Mouse (Mus musculus) midbrain, embryonic 13.5 days (tissue): Measurements from ENCODE around the gene Slc11a1. TPM values are rescaled to one million over a fixed set of nuclear protein-coding genes. Genes with fewer than 3 reads are reported as not detected.

Source experiments
- ATAC-seq: fragments of 200-750 bp; cut with Nextera tagmentation; 2 replicates; pipeline ENCODE4 v1.8.0; 2017; ENCODE audit warnings: mild to moderate bottlenecking, moderate TSS enrichment, moderate library complexity
- H3K27ac ChIP-seq: fragments of 300-500 bp; sonication (generic); 2 replicates; pipeline ENCODE4 v1.5.1; 2015; ENCODE audit warnings: inconsistent platforms, mild to moderate bottlenecking, moderate library complexity
- H3K27me3 ChIP-seq: fragments of 300-500 bp; sonication (generic); 2 replicates; pipeline ENCODE4 v1.6.1; 2015; ENCODE audit warnings: mild to moderate bottlenecking, inconsistent platforms
- H3K36me3 ChIP-seq: fragments of 300-500 bp; sonication (generic); 2 replicates; pipeline ENCODE4 v1.6.1; 2015; ENCODE audit warnings: mild to moderate bottlenecking, inconsistent platforms
- H3K4me1 ChIP-seq: fragments of 300-500 bp; sonication (generic); replicated peaks from 2 replicates; pipeline ENCODE4 v1.6.1; 2015; ENCODE audit warnings: inconsistent platforms
- H3K4me2 ChIP-seq: fragments of 300-500 bp; sonication (generic); replicated peaks from 2 replicates; pipeline ENCODE4 v1.6.1; 2015; ENCODE audit warnings: moderate library complexity, mild to moderate bottlenecking, inconsistent platforms
- H3K4me3 ChIP-seq: fragments of 300-500 bp; sonication (generic); replicated peaks from 2 replicates; pipeline ENCODE4 v1.5.1; 2015; ENCODE audit warnings: mild to moderate bottlenecking, inconsistent platforms
- H3K9ac ChIP-seq: fragments of 300-500 bp; sonication (generic); replicated peaks from 2 replicates; pipeline ENCODE4 v1.6.1; 2015; ENCODE audit warnings: mild to moderate bottlenecking, inconsistent platforms
- H3K9me3 ChIP-seq: fragments of 300-500 bp; sonication (generic); 2 replicates; pipeline ENCODE4 v1.6.1; 2016; ENCODE audit warnings: mild to moderate bottlenecking, inconsistent platforms
- WGBS: fragments of 180-500 bp; shearing (Covaris S2); methylation state at CpG from one replicate; pipeline ENCODE4 v1.1.7; 2015; 5-methylcytosine and 5-hydroxymethylcytosine counted together
- polyA plus RNA-seq: library from polyadenylated mRNA; unstranded; fragments of >200 nt; fragmentation: Nextera tagmentation; extraction: Ambion mirVana; gene quantifications from 2 replicates; pipeline ENCODE4 v1.2.1, GENCODE M21; 2015

Slc11a1 gene
- polyA plus RNA-seq, 1 experiment from 2014 or later = 2.9 TPM

DNA sequence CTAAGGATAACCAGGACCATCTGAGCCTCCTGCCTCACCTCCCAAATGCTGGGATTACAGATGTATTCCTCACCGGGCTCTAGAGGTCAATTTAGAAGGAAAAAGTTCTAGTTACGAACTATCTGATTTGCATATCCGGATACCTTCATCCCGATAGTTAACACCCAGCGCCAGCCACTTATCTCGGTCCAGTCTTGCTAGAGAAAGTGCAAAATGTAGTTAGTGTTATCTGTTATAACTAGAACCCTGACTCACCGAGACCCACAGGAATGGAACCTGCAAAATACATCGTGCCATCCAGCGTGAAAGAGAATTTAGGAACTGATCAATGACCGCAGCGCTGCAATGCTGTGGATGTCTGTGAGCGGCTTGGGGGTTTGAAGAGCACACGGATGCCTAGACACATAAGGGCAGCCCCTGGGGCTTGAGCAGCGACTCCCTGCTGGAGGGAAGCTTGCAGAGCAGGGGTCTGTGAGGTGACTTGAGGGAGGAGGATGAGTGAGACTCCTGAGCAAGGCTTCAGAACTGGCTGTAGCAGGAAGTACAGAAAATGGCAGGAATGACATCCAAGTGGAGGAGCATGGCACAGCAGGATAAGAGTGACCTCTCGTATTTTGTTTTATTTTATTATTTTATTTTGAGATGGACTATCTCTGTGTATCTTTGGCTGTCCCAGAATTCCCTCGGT is 26.2 kb downstream of the Slc11a1 start:
- 60% methylated on average over 16 of the region's 16 CpGs for WGBS
- no peaks in the 10 kb centered on the region for H3K9me3 ChIP-seq
- H3K4me1 ChIP-seq = peaks cover 13% of the 10 kb centered on the region
- H3K36me3 ChIP-seq = no peaks in the 10 kb centered on the region
- H3K27me3 ChIP-seq = no peaks in the 10 kb centered on the region
- ATAC-seq = no peak
- no peak overlapping the region for H3K4me3 ChIP-seq
- H3K27ac ChIP-seq = no peak overlapping the region
- no peak overlapping the region for H3K9ac ChIP-seq
- H3K4me2 ChIP-seq = no peak overlapping the region

DNA sequence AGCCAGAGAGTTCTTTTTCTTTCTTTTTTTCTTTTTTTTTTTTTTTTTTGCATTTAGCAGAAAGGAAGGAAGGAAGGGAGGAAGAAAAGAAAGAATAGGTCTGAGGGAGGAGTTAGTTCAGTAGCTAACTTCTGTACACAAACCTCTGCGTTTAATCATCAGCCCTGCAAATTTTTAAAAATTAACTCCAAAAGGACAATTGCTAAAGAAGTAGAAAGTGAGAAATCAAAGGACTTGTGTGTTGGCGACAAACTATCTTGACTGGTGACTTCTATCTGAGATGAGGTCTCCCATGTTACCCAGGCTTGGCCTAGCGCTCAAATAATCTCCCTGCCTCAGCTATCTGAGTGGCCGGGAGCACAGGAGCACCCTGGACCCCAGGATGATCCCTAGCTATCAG is 29.2 kb downstream of the Slc11a1 start:
- H3K36me3 ChIP-seq = no peaks in the 10 kb centered on the region

DNA sequence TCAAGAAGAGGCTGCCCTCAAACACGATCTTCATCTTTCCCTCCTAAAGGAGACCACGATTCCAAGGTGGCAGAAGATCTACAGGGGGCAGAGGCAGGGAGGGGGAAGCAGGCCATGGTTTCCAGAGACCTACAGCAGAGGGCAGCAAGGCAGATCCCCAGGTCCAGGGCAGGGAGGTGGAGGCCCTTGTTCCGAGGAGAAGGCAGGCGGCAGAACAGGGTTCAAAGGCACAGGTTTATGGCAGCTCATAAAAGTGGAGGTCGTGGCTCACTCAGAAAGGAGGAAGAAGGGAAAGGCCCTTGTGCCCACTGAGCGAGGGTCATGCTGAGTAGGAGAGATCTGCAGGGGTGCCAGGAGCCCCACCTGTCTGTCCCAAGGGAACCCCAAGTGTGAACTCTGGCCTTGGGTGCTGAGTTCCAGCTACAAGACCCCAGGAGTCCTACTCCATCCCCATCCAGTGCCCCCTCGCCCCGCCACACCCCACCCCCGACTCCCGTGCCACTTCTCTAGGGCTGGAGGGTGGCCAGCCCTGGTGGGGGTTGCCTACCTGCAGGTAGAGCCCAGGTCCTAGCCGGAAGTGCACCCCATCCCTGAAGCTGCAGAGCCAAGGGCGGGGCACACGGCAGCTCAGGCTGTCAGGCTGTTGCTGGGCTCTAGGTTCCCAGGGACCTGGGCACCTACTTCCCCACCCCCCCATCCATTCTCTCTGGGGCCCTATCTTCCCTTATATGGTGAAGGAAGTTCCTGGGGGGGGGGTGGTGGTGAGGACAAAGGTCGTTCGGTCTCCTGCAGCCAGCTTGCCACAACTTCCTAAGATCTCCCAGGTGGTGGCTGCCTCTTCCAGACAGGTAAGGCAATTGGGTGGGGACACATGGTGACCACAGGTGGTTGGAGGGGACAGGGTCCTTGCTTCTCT is 33.9 kb downstream of the Slc11a1 start, which contains the start of gene Vil1:
TSS of gene Vil1 (plus strand) at position 788 of the 916 bp plus-strand sequence.
- Histone ChIP-seq H3K9ac (no peak within 1 kb of the TSS), H3K27me3 (no peaks in the 10 kb centered on the region), H3K4me2 (no peak within 1 kb of the TSS), H3K27ac (no peak within 1 kb of the TSS), H3K9me3 (no peaks in the 10 kb centered on the region), H3K4me3 (no peak within 1 kb of the TSS), H3K4me1 (no peaks in the 10 kb centered on the region), H3K36me3 (no peaks in the 10 kb centered on the region)
- WGBS = 68% methylated on average over 15 of the region's 15 CpGs
- no peak for ATAC-seq

More for the DNA sequence above, 29.2 kb downstream of the Slc11a1 start:
- Histone ChIP-seq H3K4me3 (no peak overlapping the region), H3K4me2 (no peak overlapping the region), H3K9me3 (no peaks in the 10 kb centered on the region), H3K27ac (no peak overlapping the region), H3K27me3 (no peaks in the 10 kb centered on the region), H3K4me1 (no peaks in the 10 kb centered on the region), H3K9ac (no peak overlapping the region)
- no peak for ATAC-seq
- 88% methylated on average over 4 of the region's 4 CpGs for WGBS

DNA sequence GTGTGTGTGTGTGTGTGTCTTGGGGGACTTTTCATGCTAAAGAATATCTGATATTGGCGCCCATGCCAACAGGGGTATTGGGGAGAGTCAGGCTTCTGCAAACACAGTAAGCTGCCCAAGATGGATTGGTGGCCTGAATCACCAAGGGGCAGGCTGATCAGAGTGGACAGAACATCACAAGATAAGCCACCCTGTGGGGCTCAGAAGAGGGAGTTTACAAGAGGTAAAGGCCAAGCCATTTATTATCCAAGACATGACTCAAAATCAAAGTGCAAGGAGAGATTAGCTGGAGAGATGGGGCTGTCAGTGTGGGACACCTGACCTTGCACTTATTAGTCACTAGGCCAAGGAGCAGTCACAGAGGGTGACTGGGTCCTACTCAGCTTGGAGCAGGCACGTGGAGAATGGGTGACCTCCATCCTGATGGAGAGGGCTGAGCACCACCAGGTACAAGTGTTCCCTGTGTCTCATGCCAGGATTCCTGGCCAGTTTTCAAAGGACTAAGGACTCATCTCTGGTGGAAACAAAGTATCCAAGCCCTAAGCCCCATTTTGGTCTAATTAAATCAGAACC is 36.8 kb downstream of the Slc11a1 start:
- Histone ChIP-seq H3K4me2 (no peak overlapping the region), H3K4me1 (no peaks in the 10 kb centered on the region), H3K27me3 (no peaks in the 10 kb centered on the region), H3K27ac (no peak overlapping the region), H3K4me3 (no peak overlapping the region), H3K9ac (no peak overlapping the region), H3K36me3 (no peaks in the 10 kb centered on the region), H3K9me3 (no peaks in the 10 kb centered on the region)
- 57% methylated on average over 2 of the region's 2 CpGs for WGBS
- no peak for ATAC-seq

DNA sequence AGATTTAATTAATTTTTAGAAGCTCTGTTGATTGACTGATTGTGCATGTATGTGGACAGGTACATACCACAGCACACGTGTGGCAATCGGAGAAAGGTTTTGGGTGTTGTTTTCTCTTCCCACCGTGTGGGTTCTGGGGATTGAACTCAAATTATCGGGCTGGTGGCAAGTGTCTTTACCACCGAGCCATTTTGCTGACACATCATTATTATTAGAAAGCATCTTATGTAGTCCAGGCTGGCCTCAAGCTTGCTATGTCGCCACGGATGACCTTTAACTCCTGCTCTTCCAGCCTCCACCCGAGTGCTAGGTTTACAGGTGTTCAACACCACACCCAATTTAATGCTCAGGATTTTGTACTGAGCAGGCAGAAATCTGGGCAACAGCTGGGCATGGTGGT is 37.7 kb downstream of the Slc11a1 start:
- no peak overlapping the region for H3K9ac ChIP-seq
- H3K4me1 ChIP-seq = no peaks in the 10 kb centered on the region
- H3K36me3 ChIP-seq = no peaks in the 10 kb centered on the region
- H3K27ac ChIP-seq = no peak overlapping the region
- H3K4me2 ChIP-seq = no peak overlapping the region
- 88% methylated on average over 8 of the region's 8 CpGs for WGBS
- H3K9me3 ChIP-seq = no peaks in the 10 kb centered on the region
- no peaks in the 10 kb centered on the region for H3K27me3 ChIP-seq
- no peak for ATAC-seq
- no peak overlapping the region for H3K4me3 ChIP-seq

DNA sequence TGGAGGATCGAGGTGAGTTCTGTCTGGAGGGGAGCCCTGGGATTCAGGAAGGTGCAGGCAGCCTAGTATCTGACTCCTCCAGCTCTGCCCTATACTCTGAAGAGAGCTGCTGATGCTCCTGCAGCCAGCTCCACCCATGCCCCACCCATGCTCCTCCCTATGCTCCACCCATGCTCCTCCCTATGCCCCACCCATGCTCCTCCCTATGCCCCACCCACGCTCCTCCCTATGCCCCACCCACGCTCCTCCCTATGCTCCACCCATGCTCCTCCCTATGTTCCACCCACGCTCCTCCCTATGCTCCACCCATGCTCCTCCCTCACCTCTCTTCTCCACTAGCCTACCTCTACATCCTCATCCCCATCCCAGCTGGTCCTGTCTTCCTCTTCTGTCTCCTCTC is 40.1 kb downstream of the Slc11a1 start:
- no peaks in the 10 kb centered on the region for H3K27me3 ChIP-seq
- WGBS = 41% methylated on average over 4 of the region's 4 CpGs
- no peaks in the 10 kb centered on the region for H3K9me3 ChIP-seq
- no peaks in the 10 kb centered on the region for H3K4me1 ChIP-seq
- no peaks in the 10 kb centered on the region for H3K36me3 ChIP-seq
- no peak overlapping the region for H3K9ac ChIP-seq
- no peak overlapping the region for H3K4me2 ChIP-seq
- H3K27ac ChIP-seq = no peak overlapping the region
- no peak overlapping the region for H3K4me3 ChIP-seq
- no peak for ATAC-seq

DNA sequence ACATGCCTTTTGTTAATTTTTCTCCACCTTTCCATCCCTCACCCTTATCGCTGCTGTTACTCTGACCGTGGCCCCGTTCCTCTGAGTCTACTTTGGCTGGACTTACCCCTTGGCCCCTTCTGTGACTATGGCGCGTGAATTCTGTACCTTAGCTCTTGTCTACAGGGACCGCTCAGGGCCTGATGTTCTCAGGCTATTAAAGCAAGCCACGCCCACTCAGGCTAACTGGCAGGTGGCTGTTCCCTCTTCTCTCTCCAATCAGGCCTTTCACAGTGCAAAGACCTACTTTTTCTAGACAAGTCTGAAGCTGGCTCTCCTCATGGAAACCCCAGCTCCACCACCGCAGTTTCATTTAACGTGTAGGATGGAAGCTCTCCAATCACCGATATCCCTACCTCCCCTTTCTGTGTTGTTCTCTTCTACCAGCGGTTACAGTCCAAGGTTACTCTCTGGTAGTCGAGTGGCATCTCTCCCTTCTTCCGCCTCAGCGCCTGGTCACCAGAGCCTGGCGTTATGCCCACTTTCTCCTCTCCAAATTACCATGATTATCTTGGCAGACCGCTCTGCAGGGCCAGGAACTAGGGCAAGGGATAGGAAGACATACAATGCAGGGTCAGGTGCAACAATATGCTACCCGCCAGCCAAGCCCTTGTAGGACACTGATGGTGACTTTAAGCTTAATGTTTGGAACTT is 43.9 kb downstream of the Slc11a1 start:
- H3K9ac ChIP-seq = no peak overlapping the region

DNA sequence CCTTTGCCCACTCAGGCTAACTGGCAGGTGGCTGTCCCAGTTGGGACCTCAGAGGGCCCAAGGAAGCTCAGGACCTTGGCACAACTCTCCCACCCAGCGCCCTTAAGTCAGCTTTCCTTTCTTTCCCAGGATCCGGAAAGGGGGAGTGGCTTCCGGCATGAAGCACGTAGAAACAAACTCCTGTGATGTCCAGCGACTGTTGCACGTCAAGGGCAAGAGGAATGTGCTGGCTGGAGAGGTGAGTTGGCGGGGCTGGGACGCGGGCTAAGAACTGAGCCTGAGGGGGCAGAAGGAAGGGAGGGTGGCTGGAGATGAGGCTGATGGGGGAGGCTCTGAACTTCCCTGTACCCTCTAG is 44.4 kb downstream of the Slc11a1 start:
- H3K36me3 ChIP-seq = no peaks in the 10 kb centered on the region
- no peak overlapping the region for H3K27ac ChIP-seq
- no peak overlapping the region for H3K4me3 ChIP-seq
- H3K4me2 ChIP-seq = no peak overlapping the region
- peaks cover 5% of the 10 kb centered on the region; the same call in 1 of the 2 replicates for H3K4me1 ChIP-seq
- no peaks in the 10 kb centered on the region for H3K27me3 ChIP-seq
- no peaks in the 10 kb centered on the region for H3K9me3 ChIP-seq
- WGBS = 75% methylated on average over 9 of the region's 9 CpGs
- no peak for ATAC-seq
- no peak overlapping the region for H3K9ac ChIP-seq

More for the DNA sequence above, 43.9 kb downstream of the Slc11a1 start:
- Histone ChIP-seq H3K36me3 (no peaks in the 10 kb centered on the region), H3K4me3 (no peak overlapping the region), H3K4me1 (peaks cover 5% of the 10 kb centered on the region; the same call in 1 of the 2 replicates), H3K27ac (no peak overlapping the region), H3K27me3 (no peaks in the 10 kb centered on the region), H3K4me2 (no peak overlapping the region), H3K9me3 (no peaks in the 10 kb centered on the region)
- no peak for ATAC-seq
- 79% methylated on average over 17 of the region's 17 CpGs for WGBS

DNA sequence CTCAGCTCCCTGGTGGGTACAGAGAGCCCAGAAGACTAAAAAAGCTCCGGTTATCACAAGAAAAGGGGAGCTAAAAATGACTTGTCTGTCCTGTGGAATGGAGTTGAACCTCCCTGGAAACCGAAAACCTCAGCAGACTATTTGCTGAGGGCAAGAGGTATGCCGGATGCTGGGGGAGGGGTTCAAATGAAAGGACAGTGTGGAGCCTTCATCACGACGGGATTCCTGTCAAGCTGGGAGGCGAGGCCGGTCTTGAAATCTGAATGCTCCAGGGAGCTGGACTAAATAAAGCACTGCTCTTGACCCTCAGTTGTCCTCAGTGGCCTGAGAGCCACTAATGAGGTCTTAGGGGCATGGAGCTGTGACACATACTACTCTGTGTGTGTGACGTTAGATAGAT is 48.2 kb downstream of the Slc11a1 start:
- 42% methylated on average over 8 of the region's 8 CpGs for WGBS
- Histone ChIP-seq H3K9me3 (no peaks in the 10 kb centered on the region), H3K9ac (no peak overlapping the region), H3K4me3 (no peak overlapping the region), H3K27ac (no peak overlapping the region), H3K27me3 (no peaks in the 10 kb centered on the region), H3K36me3 (no peaks in the 10 kb centered on the region), H3K4me1 (peaks cover 5% of the 10 kb centered on the region; the same call in 1 of the 2 replicates), H3K4me2 (no peak overlapping the region)
- no peak for ATAC-seq

DNA sequence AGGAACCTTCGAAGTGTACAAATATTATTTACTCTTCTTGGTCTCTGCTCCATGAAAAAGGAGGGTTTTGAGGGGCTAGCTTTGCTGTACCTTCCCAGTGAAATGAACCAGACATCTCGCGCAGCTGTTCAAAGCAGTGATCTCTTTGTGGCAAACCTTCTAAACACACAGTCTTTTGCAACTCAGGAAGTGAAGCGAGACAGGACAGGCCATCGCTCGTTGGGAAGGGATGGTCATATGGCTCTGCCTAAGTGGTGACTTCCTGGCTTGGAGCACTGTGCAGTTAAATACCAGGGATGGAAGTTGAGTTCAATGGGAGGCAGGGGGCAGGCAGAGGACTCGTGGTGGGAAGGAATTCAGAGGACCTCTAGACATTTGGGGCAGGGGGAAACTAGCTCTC is 50.9 kb downstream of the Slc11a1 start:
- Histone ChIP-seq H3K4me3 (no peak overlapping the region), H3K9me3 (no peaks in the 10 kb centered on the region), H3K9ac (no peak overlapping the region), H3K4me2 (no peak overlapping the region), H3K27ac (no peak overlapping the region), H3K4me1 (peaks cover 5% of the 10 kb centered on the region; the same call in 1 of the 2 replicates), H3K27me3 (no peaks in the 10 kb centered on the region), H3K36me3 (no peaks in the 10 kb centered on the region)
- no peak for ATAC-seq
- WGBS = 78% methylated on average over 7 of the region's 7 CpGs

DNA sequence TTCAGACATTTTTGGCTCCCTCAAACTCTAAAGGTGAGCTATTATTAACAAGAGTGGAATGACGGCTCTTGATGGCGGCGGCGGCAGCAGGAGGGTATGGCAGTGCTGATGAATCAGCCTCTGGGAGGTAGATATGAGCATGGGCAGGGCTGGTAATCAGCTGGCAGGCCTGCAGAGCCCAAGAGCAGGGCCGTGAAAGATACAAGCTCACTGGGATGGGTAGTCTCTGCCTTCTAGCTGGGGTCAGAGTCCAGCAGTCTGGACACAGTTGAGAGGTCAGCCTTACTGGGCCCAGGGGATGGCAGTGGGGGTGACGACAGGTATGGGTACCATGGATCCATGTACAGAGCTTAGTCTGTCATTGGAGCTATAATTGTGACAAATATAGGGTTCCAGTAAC is 58.2 kb downstream of the Slc11a1 start:
- Histone ChIP-seq H3K27me3 (no peaks in the 10 kb centered on the region), H3K27ac (no peak overlapping the region), H3K4me1 (no peaks in the 10 kb centered on the region), H3K4me3 (no peak overlapping the region), H3K36me3 (peaks cover 37% of the 10 kb centered on the region), H3K4me2 (no peak overlapping the region), H3K9me3 (no peaks in the 10 kb centered on the region), H3K9ac (no peak overlapping the region)
- ATAC-seq = no peak
- 92% methylated on average over 6 of the region's 6 CpGs for WGBS

DNA sequence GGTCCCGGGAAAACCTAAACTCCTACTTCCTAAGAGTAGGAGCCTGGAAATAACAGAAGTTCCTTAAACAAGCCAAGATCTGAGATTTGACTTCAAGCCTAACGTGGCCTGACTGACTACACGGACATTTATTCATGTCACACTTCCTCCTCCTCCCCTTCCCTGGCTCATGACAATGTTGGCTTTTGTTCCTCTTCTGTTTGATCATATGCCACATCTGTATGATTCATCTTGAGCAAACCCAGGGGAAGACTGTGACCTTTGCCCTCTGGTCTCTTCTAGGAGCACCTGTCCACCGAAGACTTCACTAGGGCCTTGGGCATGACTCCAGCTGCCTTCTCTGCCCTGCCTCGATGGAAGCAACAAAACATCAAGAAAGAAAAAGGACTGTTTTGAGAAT is 59.6 kb downstream of the Slc11a1 start:
- H3K9me3 ChIP-seq = no peaks in the 10 kb centered on the region

More for the DNA sequence above, 59.6 kb downstream of the Slc11a1 start:
- no peaks in the 10 kb centered on the region for H3K27me3 ChIP-seq
- WGBS = 80% methylated on average over 5 of the region's 5 CpGs
- no peak overlapping the region for H3K27ac ChIP-seq
- no peak for ATAC-seq
- H3K9ac ChIP-seq = no peak overlapping the region
- H3K4me2 ChIP-seq = no peak overlapping the region
- H3K4me1 ChIP-seq = no peaks in the 10 kb centered on the region
- peaks cover 48% of the 10 kb centered on the region for H3K36me3 ChIP-seq
- H3K4me3 ChIP-seq = no peak overlapping the region
